Mouse (Mus musculus): ENCODE data around the gene Zswim8. TPM values are rescaled to one million over a fixed set of nuclear protein-coding genes. Genes with fewer than 3 reads are reported as not detected.
A peak's percentile ranks its signal among the peaks of the same experiment; 100 is the strongest.

Zswim8 gene
- polyA plus RNA-seq, 1 experiment from 2014 or later = 30.6 TPM

DNA sequence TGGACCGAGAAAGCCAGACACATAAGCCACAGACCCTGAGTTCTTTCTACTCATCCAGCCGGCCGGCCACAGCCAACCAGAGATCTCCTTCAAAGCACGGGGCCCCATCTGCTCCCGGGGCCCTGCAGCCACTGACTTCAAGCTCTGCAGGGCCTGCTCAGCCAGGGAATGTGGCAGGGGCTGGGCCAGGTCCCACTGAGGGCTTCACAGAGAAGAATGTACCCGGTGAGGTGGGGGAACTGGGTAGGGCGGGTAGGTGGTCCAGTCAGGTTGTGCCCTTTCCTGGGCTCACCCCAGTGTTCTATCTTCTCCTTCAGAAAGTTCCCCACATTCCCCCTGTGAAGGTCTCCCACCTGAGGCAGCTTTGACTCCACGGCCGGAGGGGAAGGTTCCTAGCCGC lies 11.1 kb downstream of the Zswim8 start:
- no peaks in the 10 kb centered on the region for H3K9me3 ChIP-seq (replicated peaks)
- peaks cover 100% of the 10 kb centered on the region for H3K36me3 ChIP-seq
- 89% methylated on average over 10 of the region's 10 CpGs for WGBS
- no peak overlapping the region for H3K4me3 ChIP-seq (replicated peaks)
- H3K27ac ChIP-seq = no peak overlapping the region
- no peak overlapping the region for H3K9ac ChIP-seq
- no peak overlapping the region for H3K4me2 ChIP-seq
- no peak for ATAC-seq (replicated peaks; ENCODE audit: low FRiP score)
- no peaks in the 10 kb centered on the region for H3K27me3 ChIP-seq
- H3K4me1 ChIP-seq = no peaks in the 10 kb centered on the region

DNA sequence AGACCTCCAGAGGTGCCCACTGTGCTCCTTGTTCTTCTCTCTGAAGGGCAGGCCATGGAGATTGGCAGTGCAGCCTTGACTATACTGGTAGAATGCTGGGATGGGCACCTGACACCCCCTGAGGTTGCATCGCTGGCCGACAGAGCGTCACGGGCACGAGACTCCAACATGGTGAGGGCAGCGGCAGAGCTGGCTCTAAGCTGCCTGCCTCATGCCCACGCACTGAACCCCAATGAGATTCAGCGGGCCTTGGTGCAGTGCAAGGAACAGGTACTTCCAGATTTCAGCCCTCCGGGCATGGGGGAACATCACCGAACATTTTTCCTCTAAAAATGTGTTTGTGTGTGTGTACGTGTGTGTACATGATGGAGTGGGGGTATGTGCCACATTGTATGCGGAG lies 12.4 kb downstream of the Zswim8 start:
- Histone ChIP-seq H3K27me3 (no peaks in the 10 kb centered on the region), H3K4me3 (replicated peaks) (no peak overlapping the region), H3K9me3 (replicated peaks) (no peaks in the 10 kb centered on the region), H3K4me2 (no peak overlapping the region), H3K4me1 (no peaks in the 10 kb centered on the region), H3K36me3 (peaks cover 100% of the 10 kb centered on the region), H3K27ac (no peak overlapping the region), H3K9ac (no peak overlapping the region)
- no peak for ATAC-seq (replicated peaks; ENCODE audit: low FRiP score)
- 93% methylated on average over 12 of the region's 12 CpGs for WGBS

- H3K27me3 ChIP-seq = no peaks in the 10 kb centered on the region
- no peaks in the 10 kb centered on the region for H3K9me3 ChIP-seq (replicated peaks)
- peaks cover 99% of the 10 kb centered on the region for H3K36me3 ChIP-seq
- ATAC-seq (replicated peaks; ENCODE audit: low FRiP score) = 0 out of 2 replicates have a peak, but pooled peaks have one; percentile 27
- H3K4me1 ChIP-seq = peaks cover 2% of the 10 kb centered on the region; the same call in 1 of the 2 replicates
- H3K4me3 ChIP-seq (replicated peaks) = no peak overlapping the region
- no peak overlapping the region for H3K4me2 ChIP-seq
- no peak overlapping the region for H3K27ac ChIP-seq
- no peak overlapping the region for H3K9ac ChIP-seq
- 87% methylated on average over 4 of the region's 4 CpGs for WGBS
These were observed 14.0 kb downstream of the Zswim8 start for GRCm38 (mm10) chr14:20721371-20721770.

- no peak for ATAC-seq (replicated peaks; ENCODE audit: low FRiP score)
- WGBS = 94% methylated on average over 12 of the region's 12 CpGs
- Histone ChIP-seq H3K4me2 (no peak overlapping the region), H3K4me1 (peaks cover 2% of the 10 kb centered on the region; the same call in 1 of the 2 replicates), H3K4me3 (replicated peaks) (no peak overlapping the region), H3K9ac (no peak overlapping the region), H3K9me3 (replicated peaks) (no peaks in the 10 kb centered on the region), H3K27ac (no peak overlapping the region), H3K27me3 (no peaks in the 10 kb centered on the region), H3K36me3 (peaks cover 99% of the 10 kb centered on the region)
These were observed 15.7 kb downstream of the Zswim8 start for GRCm38 (mm10) chr14:20723006-20723405.

GRCm38 (mm10) chr14:20724043-20724442 lies 16.7 kb downstream of the Zswim8 start:
- Histone ChIP-seq H3K36me3 (peaks cover 99% of the 10 kb centered on the region), H3K4me1 (peaks cover 2% of the 10 kb centered on the region; the same call in 1 of the 2 replicates), H3K9me3 (replicated peaks) (no peaks in the 10 kb centered on the region), H3K4me3 (replicated peaks) (no peak overlapping the region), H3K9ac (no peak overlapping the region), H3K27me3 (no peaks in the 10 kb centered on the region), H3K27ac (no peak overlapping the region), H3K4me2 (no peak overlapping the region)
- WGBS = 20% methylated on average over 5 of the region's 5 CpGs
- 0 out of 2 replicates have a peak, but pooled peaks have one; percentile 5 for ATAC-seq (replicated peaks; ENCODE audit: low FRiP score)

GRCm38 (mm10) chr14:20725660-20726339 lies 18.4 kb downstream of the Zswim8 start:
- no peak overlapping the region for H3K4me3 ChIP-seq (replicated peaks)
- H3K27me3 ChIP-seq = no peaks in the 10 kb centered on the region
- no peak overlapping the region for H3K4me2 ChIP-seq
- H3K4me1 ChIP-seq = peaks cover 2% of the 10 kb centered on the region; the same call in 1 of the 2 replicates
- no peak overlapping the region for H3K9ac ChIP-seq
- peaks cover 99% of the 10 kb centered on the region for H3K36me3 ChIP-seq
- 54% methylated on average over 6 of the region's 6 CpGs for WGBS
- no peak for ATAC-seq (replicated peaks; ENCODE audit: low FRiP score)
- H3K9me3 ChIP-seq (replicated peaks) = no peaks in the 10 kb centered on the region
- H3K27ac ChIP-seq = 0 out of 2 replicates have a peak overlapping the region, but pooled peaks have one; percentile 37

DNA sequence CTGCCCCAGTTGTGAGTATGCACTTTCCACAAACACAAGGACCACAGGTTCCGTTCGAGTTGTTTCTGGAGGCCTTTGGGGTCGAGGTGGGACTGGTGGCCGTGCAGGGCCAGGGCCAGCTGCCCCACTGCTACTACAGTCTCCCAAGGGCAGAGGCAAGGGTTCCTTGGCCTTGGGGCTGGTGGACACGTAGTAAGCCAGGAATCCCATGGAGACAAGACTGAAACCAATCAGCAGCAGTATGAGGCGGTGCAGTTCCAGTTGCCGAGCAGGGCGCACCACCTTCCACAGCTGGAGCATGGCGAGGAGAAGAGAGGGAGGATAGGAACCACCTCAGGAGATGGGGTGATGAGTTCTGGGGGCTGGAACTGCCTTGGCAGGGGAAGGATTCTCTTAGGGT lies 22.5 kb downstream of the Zswim8 start:
- WGBS = 82% methylated on average over 9 of the region's 9 CpGs
- Histone ChIP-seq H3K9ac (no peak overlapping the region), H3K4me3 (replicated peaks) (no peak overlapping the region), H3K4me1 (peaks cover 30% of the 10 kb centered on the region), H3K9me3 (replicated peaks) (no peaks in the 10 kb centered on the region), H3K27me3 (no peaks in the 10 kb centered on the region), H3K4me2 (no peak overlapping the region), H3K27ac (no peak overlapping the region), H3K36me3 (peaks cover 76% of the 10 kb centered on the region)
- no peak for ATAC-seq (replicated peaks; ENCODE audit: low FRiP score)

DNA sequence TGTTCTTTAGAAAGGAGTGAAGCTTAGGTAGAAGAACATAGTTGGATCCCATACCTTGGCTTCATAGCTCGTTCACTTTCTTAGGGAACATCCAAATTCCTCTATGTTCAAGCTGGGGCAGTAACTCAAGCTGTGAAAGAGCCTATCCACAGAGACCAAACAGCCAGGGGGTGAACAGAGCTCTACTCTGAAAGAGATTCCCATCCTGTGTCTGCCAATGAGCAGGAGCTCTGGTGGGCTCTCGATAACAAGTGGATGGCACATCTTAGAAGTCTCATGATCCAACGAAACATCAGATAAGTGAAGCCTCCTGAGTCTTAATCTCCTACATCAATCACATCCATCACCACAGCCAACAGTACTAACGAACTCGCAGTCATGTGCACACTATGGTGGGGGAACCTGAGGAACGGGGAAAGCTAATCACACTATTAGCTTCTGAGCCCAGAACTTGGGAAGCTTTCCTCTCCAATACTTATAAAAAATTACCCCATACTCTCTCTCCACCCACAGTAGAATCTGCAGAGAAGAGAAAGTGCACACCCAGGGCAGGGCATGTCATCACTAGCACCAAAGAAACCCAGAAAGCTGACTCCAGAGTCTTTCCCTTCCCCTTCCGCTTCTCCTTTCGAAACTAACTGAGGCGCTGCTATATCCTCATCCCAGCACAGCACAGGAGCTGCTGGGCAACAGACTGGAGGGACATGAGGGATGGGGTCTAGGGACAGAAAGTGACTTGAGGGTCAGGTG lies 23.7 kb downstream of the Zswim8 start:
- WGBS = 86% methylated on average over 9 of the region's 9 CpGs
- Histone ChIP-seq H3K36me3 (peaks cover 75% of the 10 kb centered on the region), H3K27ac (no peak overlapping the region)

DNA sequence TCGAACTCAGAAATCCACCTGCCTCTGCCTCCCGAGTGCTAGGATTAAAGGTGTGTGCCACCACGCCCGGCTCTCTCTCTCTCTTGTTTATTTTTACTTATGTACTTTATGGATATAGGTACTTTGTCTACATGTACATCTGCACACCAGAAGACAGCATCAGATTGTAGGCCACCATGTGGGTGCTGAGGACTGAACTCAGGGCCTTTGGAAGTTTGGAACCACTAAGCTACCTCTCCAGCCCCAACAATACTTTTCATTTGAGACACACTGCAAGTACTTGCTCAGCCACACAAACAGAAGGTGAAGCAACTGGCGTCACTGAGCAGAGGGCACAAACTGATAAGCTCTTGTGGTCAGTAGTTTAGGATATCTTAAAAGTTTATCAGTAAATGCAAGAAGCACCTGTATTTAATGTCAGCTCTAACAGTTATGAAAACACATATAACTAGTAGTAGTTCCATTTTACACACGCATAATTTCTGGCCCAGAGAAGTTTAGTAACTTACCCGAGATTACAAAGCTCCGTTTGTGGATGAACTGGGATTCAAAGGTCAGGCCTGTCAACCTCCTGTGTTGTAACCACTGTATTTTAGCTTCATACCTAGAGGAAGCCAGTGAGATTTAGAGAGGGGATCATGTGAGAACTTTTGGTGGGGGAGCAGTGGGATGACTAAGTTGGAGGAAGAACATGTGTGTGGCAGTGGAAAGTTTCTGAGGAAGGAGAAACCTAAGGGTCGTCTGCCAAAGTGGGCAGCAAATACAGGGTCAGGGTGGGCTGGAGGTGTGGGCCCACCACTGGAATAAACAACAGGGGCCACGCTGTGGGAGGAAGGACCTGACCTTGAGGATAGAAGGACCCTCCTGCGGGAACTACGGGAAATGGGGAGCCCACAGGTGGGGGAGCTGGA lies 25.9 kb downstream of the Zswim8 start:
- Histone ChIP-seq H3K4me1 (peaks cover 36% of the 10 kb centered on the region), H3K27me3 (no peaks in the 10 kb centered on the region), H3K9ac (peak overlapping the region; percentile 73), H3K36me3 (peaks cover 75% of the 10 kb centered on the region), H3K4me2 (peak overlapping the region; percentile 73), H3K4me3 (replicated peaks) (peak overlapping the region; percentile 89), H3K27ac (peak overlapping the region; percentile 94), H3K9me3 (replicated peaks) (no peaks in the 10 kb centered on the region)
- 44% methylated on average over 12 of the region's 12 CpGs for WGBS
- ATAC-seq (replicated peaks; ENCODE audit: low FRiP score) = no peak

More for the DNA sequence above, 23.7 kb downstream of the Zswim8 start:
- no peaks in the 10 kb centered on the region for H3K9me3 ChIP-seq (replicated peaks)
- no peaks in the 10 kb centered on the region for H3K27me3 ChIP-seq
- H3K4me1 ChIP-seq = peaks cover 36% of the 10 kb centered on the region
- no peak overlapping the region for H3K4me3 ChIP-seq (replicated peaks)
- H3K9ac ChIP-seq = no peak overlapping the region
- H3K4me2 ChIP-seq = no peak overlapping the region
- no peak for ATAC-seq (replicated peaks; ENCODE audit: low FRiP score)

GRCm38 (mm10) chr14:20733952-20734774 lies 26.8 kb downstream of the Zswim8 start, which contains the start of gene Ndst2:
TSS of gene Ndst2 (minus strand) at chr14:20734562.
- H3K9ac ChIP-seq = peak within 1 kb of the TSS; percentile 73
- peaks cover 36% of the 10 kb centered on the region for H3K4me1 ChIP-seq
- no peaks in the 10 kb centered on the region for H3K9me3 ChIP-seq (replicated peaks)
- WGBS = under 1% methylated on average over 80 of the region's 81 CpGs
- H3K4me3 ChIP-seq (replicated peaks) = peak within 1 kb of the TSS; percentile 89
- ATAC-seq (replicated peaks; ENCODE audit: low FRiP score) = peak; percentile 99
- no peaks in the 10 kb centered on the region for H3K27me3 ChIP-seq
- peak within 1 kb of the TSS; percentile 73 for H3K4me2 ChIP-seq
- H3K36me3 ChIP-seq = peaks cover 75% of the 10 kb centered on the region
- peak within 1 kb of the TSS; percentile 94 for H3K27ac ChIP-seq

DNA sequence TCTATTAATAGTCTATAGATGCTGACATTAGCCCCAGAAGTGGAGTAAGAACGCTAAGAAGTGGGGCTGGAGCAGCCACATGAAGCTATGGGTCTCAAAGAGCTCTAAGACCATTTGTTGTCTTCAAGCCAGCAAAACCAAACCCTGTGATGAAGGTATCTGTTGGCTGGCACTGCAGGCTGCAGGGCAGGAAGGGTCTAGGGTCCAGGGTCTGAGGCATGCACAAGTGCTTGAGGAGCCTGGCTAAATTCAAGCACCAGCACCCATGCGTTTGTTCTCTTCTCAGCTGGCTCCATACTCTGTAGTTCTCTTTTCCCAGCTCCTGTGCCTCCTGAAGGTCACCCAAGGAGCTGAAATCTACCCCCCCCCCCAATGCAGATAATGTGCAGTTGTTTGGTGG lies 27.7 kb downstream of the Zswim8 start:
- ATAC-seq (replicated peaks; ENCODE audit: low FRiP score) = no peak
- Histone ChIP-seq H3K27me3 (no peaks in the 10 kb centered on the region), H3K9ac (no peak overlapping the region), H3K27ac (peak overlapping the region; percentile 49), H3K9me3 (replicated peaks) (no peaks in the 10 kb centered on the region), H3K36me3 (peaks cover 75% of the 10 kb centered on the region), H3K4me1 (peaks cover 36% of the 10 kb centered on the region), H3K4me3 (replicated peaks) (no peak overlapping the region), H3K4me2 (no peak overlapping the region; the same call in 1 of the 2 replicates)
- WGBS = 61% methylated on average over 2 of the region's 2 CpGs

Measured in kidney, embryonic 15.5 days (tissue).